Mouse (Mus musculus): ENCODE results near the gene Dvl1.

Gene Dvl1

GRCm38 (mm10) chr4:155905634-155906033 is 58.4 kb downstream of the Dvl1 start:
- no peak for DNase-seq (ENCODE audit: low read depth, low spot score)

- no peak for DNase-seq (ENCODE audit: low read depth, low spot score)
Measured at GRCm38 (mm10) chr4:155906125-155906524, 58.9 kb downstream of the Dvl1 start.

GRCm38 (mm10) chr4:155907003-155907402 is 59.8 kb downstream of the Dvl1 start:
- no peak for DNase-seq (ENCODE audit: low read depth, low spot score)

GRCm38 (mm10) chr4:155908281-155908680 is 61.1 kb downstream of the Dvl1 start:
- no peak for DNase-seq (ENCODE audit: low read depth, low spot score)

- DNase-seq (ENCODE audit: low read depth, low spot score): no peak
Measured at GRCm38 (mm10) chr4:155908751-155909150, 61.5 kb downstream of the Dvl1 start.

Measured in embryo, embryonic 11.5 days (tissue).